Mouse (Mus musculus) cortical plate, adult 2 months (tissue): ENCODE results near the gene Csf1. TPM values are rescaled to one million over a fixed set of nuclear protein-coding genes. Genes with fewer than 3 reads are reported as not detected.

ENCODE experiments used
- H3K27ac ChIP-seq: fragments of 200-500 bp; 2 replicates; pipeline ENCODE4 v1.5.1; 2012; ENCODE audit warnings: low read length, control low read depth, inconsistent platforms; ENCODE audit not compliant: insufficient read depth
- H3K4me1 ChIP-seq: fragments of 200-500 bp; 2 replicates; pipeline ENCODE4 v1.6.1; 2011; ENCODE audit warnings: low read length; ENCODE audit not compliant: control insufficient read depth, insufficient read depth
- H3K4me3 ChIP-seq: fragments of 200-500 bp; 2 replicates; pipeline ENCODE4 v1.5.1; 2011; ENCODE audit warnings: mild to moderate bottlenecking, low read length, control low read depth; ENCODE audit not compliant: insufficient read depth
- CTCF ChIP-seq: fragments of 200-500 bp; IDR thresholded peaks from 2 replicates; pipeline ENCODE4 v1.5.1; 2011; ENCODE audit warnings: mild to moderate bottlenecking, control low read depth, low read length; ENCODE audit not compliant: insufficient read depth; ENCODE audit errors: extremely low read depth
- POLR2A ChIP-seq: fragments of 200-500 bp; IDR thresholded peaks from 2 replicates; pipeline ENCODE4 v1.6.1; 2011; ENCODE audit warnings: mild to moderate bottlenecking, low read length, control low read depth; ENCODE audit not compliant: insufficient read depth; ENCODE audit errors: extremely low read depth
- polyA plus RNA-seq: library from polyadenylated mRNA; depleted of rRNA; stranded (reverse); fragments of >200 nt; gene quantifications from 2 replicates; pipeline ENCODE4 v1.2.3, GENCODE M21; 2012

The Csf1 gene
- polyA plus RNA-seq, 1 experiment = 16.7 TPM

GRCm38 (mm10) chr3:107709156-107709555 lies 51.1 kb downstream of the Csf1 start:
- no peak for TF ChIP-seq POLR2A
- Histone ChIP-seq H3K4me1 (no peaks in the 10 kb centered on the region), H3K27ac (no peak overlapping the region), H3K4me3 (no peak overlapping the region)

- TF ChIP-seq CTCF (no peak), POLR2A (no peak)
- H3K27ac ChIP-seq = no peak overlapping the region
Observed at GRCm38 (mm10) chr3:107707239-107707638, 53.0 kb downstream of the Csf1 start.

GRCm38 (mm10) chr3:107706164-107706563 lies 54.1 kb downstream of the Csf1 start:
- Histone ChIP-seq H3K27ac (no peak overlapping the region), H3K4me3 (no peak overlapping the region), H3K4me1 (no peaks in the 10 kb centered on the region)
- TF ChIP-seq POLR2A (no peak), CTCF (no peak)

More at GRCm38 (mm10) chr3:107707239-107707638, 53.0 kb downstream of the Csf1 start:
- no peak overlapping the region for H3K4me3 ChIP-seq
- no peaks in the 10 kb centered on the region for H3K4me1 ChIP-seq

GRCm38 (mm10) chr3:107704371-107704705 lies 55.9 kb downstream of the Csf1 start:
- Histone ChIP-seq H3K4me3 (no peak overlapping the region), H3K4me1 (no peaks in the 10 kb centered on the region), H3K27ac (no peak overlapping the region)
- no peak for TF ChIP-seq CTCF
- no peak for TF ChIP-seq POLR2A

- Histone ChIP-seq H3K4me3 (no peak overlapping the region), H3K27ac (no peak overlapping the region), H3K4me1 (no peaks in the 10 kb centered on the region)
- TF ChIP-seq CTCF (no peak), POLR2A (no peak)
Observed at GRCm38 (mm10) chr3:107703675-107704370, 56.4 kb downstream of the Csf1 start.

- TF ChIP-seq CTCF = no peak
- TF ChIP-seq POLR2A = no peak
- H3K4me1 ChIP-seq = no peaks in the 10 kb centered on the region
- H3K27ac ChIP-seq = no peak overlapping the region
- H3K4me3 ChIP-seq = no peak overlapping the region
Observed at GRCm38 (mm10) chr3:107701767-107702394, 58.4 kb downstream of the Csf1 start.

- TF ChIP-seq POLR2A = no peak
- TF ChIP-seq CTCF = no peak
- Histone ChIP-seq H3K27ac (no peak overlapping the region), H3K4me1 (no peaks in the 10 kb centered on the region), H3K4me3 (no peak overlapping the region)
Observed at GRCm38 (mm10) chr3:107700625-107701024, 59.6 kb downstream of the Csf1 start.

GRCm38 (mm10) chr3:107696910-107697309 lies 63.4 kb downstream of the Csf1 start:
- Histone ChIP-seq H3K4me1 (peaks cover 2% of the 10 kb centered on the region), H3K4me3 (peak overlapping the region; percentile 65; the same call in 1 of the 2 replicates), H3K27ac (no peak overlapping the region)
- no peak for TF ChIP-seq CTCF
- no peak for TF ChIP-seq POLR2A

GRCm38 (mm10) chr3:107695948-107696881 lies 64.1 kb downstream of the Csf1 start, which contains the start of gene Ahcyl1:
TSS of gene Ahcyl1 (minus strand) at chr3:107696560.
- peak; percentile 93 for TF ChIP-seq POLR2A
- TF ChIP-seq CTCF = peak; percentile 97
- H3K4me3 ChIP-seq = peak within 1 kb of the TSS; percentile 65
- H3K27ac ChIP-seq = peak within 1 kb of the TSS; percentile 77
- H3K4me1 ChIP-seq = peaks cover 2% of the 10 kb centered on the region

- Histone ChIP-seq H3K27ac (peak overlapping the region; percentile 77), H3K4me3 (peak overlapping the region; percentile 65), H3K4me1 (peaks cover 6% of the 10 kb centered on the region)
- TF ChIP-seq POLR2A (no peak), CTCF (no peak)
Observed at GRCm38 (mm10) chr3:107695219-107695947, 64.9 kb downstream of the Csf1 start.
